Mouse (Mus musculus): ENCODE measurements around the gene Snd1.

- TF ChIP-seq CTCF (conservative IDR thresholded peaks at IDR 0.05; ENCODE audit: low read length), result no peak
- TF ChIP-seq NANOG (IDR thresholded peaks at IDR 0.05; ENCODE audit: borderline replicate concordance, low read length), result no peak
These were observed 97.0 kb downstream of the Snd1 start for GRCm38 (mm10) chr6:28571946-28572345.

Measured in E14TG2a.4 (cell line).